Comparison of ENCODE assay signal across 7 mouse cellular contexts in the genomic region with DNA sequence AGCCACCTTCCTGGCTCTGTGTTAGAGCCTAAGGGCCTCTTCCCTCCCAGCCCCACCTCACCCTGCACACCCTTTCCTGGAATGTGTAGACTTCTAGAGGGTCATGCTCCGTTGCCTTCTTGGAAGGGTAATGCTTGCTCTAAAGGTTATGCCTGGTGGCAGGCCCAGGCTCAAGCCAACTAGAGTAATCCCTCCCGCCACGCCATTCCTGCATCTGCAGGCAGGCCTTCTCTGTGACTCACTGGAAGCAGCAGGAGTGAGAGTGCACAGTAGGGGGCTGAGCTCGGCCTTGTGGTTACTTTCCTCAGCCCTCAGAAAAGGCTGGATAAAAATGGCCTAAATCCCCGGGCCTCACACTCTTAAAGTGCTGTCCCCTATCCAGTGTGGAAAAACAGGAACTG. TPM values are rescaled to one million over a fixed set of nuclear protein-coding genes. Genes with fewer than 3 reads are reported as not detected.
DNase-seq lines count a peak whose midpoint lies in the region; ATAC-seq lines count a peak whose summit lies in the region.

No protein-coding gene starts in this region.

- H3K9ac ChIP-seq in heart, embryonic 11.5 days (ENCODE audit: low read depth, low read length), result peak overlapping the region; percentile 59
- peak overlapping the region; percentile 64 for H3K9ac ChIP-seq in midbrain, embryonic 16.5 days (ENCODE audit: low read depth, low read length)

- DNase-seq in urinary bladder, postnatal 25 days (ENCODE audit: low spot score), result peak; percentile 23
- no peak for DNase-seq in urinary bladder, adult 18-20 months (ENCODE audit: low spot score in 2 of 2)
- peak; percentile 82 for DNase-seq in kidney, postnatal 14 days
- DNase-seq in ovary, postnatal 10 days (ENCODE audit: low spot score), result no peak

- H3K4me3 ChIP-seq in brown adipose tissue, adult 24 weeks (ENCODE audit: insufficient read depth, low read depth, low read length), result peak overlapping the region; percentile 75
- peak overlapping the region; percentile 78 for H3K4me3 ChIP-seq in heart, embryonic 11.5 days (ENCODE audit: low read depth, low read length)
- H3K4me3 ChIP-seq in midbrain, embryonic 16.5 days (ENCODE audit: low read depth, low read length), result peak overlapping the region; percentile 88

- WGBS in heart, embryonic 11.5 days (ENCODE audit: insufficient replicate concordance), result 16% methylated on average over 5 of the region's 5 CpGs
- 3% methylated on average over 5 of the region's 5 CpGs for WGBS in midbrain, embryonic 16.5 days

- H3K27me3 ChIP-seq in heart, embryonic 11.5 days (ENCODE audit: control insufficient read depth, insufficient read depth, low read length), result no peaks in the 10 kb centered on the region
- H3K27me3 ChIP-seq in midbrain, embryonic 16.5 days (ENCODE audit: control insufficient read depth, insufficient read depth, low read depth, low read length), result no peaks in the 10 kb centered on the region

- peak overlapping the region; percentile 46; the same call in 1 of the 2 replicates for H3K27ac ChIP-seq in brown adipose tissue, adult 24 weeks (replicated peaks; ENCODE audit: low read depth, low read length)
- H3K27ac ChIP-seq in heart, embryonic 11.5 days (ENCODE audit: low read depth, low read length), result no peak overlapping the region
- H3K27ac ChIP-seq in midbrain, embryonic 16.5 days (ENCODE audit: low read length), result no peak overlapping the region

- H3K4me1 ChIP-seq in brown adipose tissue, adult 24 weeks (ENCODE audit: control insufficient read depth, insufficient read depth, insufficient read length, low read length), result peaks cover 15% of the 10 kb centered on the region
- H3K4me1 ChIP-seq in heart, embryonic 11.5 days (ENCODE audit: control insufficient read depth, insufficient read depth, low read length), result peaks cover 25% of the 10 kb centered on the region
- peaks cover 25% of the 10 kb centered on the region for H3K4me1 ChIP-seq in midbrain, embryonic 16.5 days (ENCODE audit: control insufficient read depth, insufficient read depth, low read length)

- peak overlapping the region; percentile 91 for H3K4me2 ChIP-seq in heart, embryonic 11.5 days
- peak overlapping the region; percentile 81 for H3K4me2 ChIP-seq in midbrain, embryonic 16.5 days (ENCODE audit: low read length)

- ATAC-seq in heart, embryonic 11.5 days (replicated peaks; ENCODE audit: insufficient number of reproducible peaks, low FRiP score, low TSS enrichment), result no peak
- ATAC-seq in midbrain, embryonic 16.5 days, result no peak

- peaks cover 31% of the 10 kb centered on the region for H3K36me3 ChIP-seq in heart, embryonic 11.5 days (ENCODE audit: control insufficient read depth, insufficient read depth, low read length)
- H3K36me3 ChIP-seq in midbrain, embryonic 16.5 days (ENCODE audit: control insufficient read depth, insufficient read depth, low read length), result peaks cover 30% of the 10 kb centered on the region

- no peaks in the 10 kb centered on the region for H3K9me3 ChIP-seq in heart, embryonic 11.5 days (replicated peaks; ENCODE audit: control insufficient read depth, low read length)
- H3K9me3 ChIP-seq in midbrain, embryonic 16.5 days (replicated peaks; ENCODE audit: control insufficient read depth, low read length, poor library complexity, severe bottlenecking), result no peaks in the 10 kb centered on the region

RNA-seq across cellular contexts. Expression of gene Ap2m1, which starts 1.8 kb away (rescaled TPM):
- 73.6 and 86.4 TPM in 2 replicates for polyA plus RNA-seq in brown adipose tissue, adult 24 weeks (2012; ENCODE audit: insufficient read depth, insufficient read length, missing spikeins)
- polyA plus RNA-seq in heart, embryonic 11.5 days (2014; fragmentation: Nextera tagmentation; extraction: Ambion mirVana), result 490 and 502 TPM in 2 replicates
- polyA plus RNA-seq in midbrain, embryonic 16.5 days (2015; fragmentation: Nextera tagmentation; extraction: Ambion mirVana), result 1,379 and 1,416 TPM in 2 replicates

RNA-seq across cellular contexts. Expression of gene Abcf3, which starts 11.3 kb away (rescaled TPM):
- 43.3 and 44.3 TPM in 2 replicates for polyA plus RNA-seq in brown adipose tissue, adult 24 weeks (2012; ENCODE audit: insufficient read depth, insufficient read length, missing spikeins)
- 41.4 and 44.9 TPM in 2 replicates for polyA plus RNA-seq in heart, embryonic 11.5 days (2014; fragmentation: Nextera tagmentation; extraction: Ambion mirVana)
- polyA plus RNA-seq in midbrain, embryonic 16.5 days (2015; fragmentation: Nextera tagmentation; extraction: Ambion mirVana), result 80.9 and 95.7 TPM in 2 replicates

RNA-seq across cellular contexts. Expression of gene Dvl3, which starts 20.3 kb away (rescaled TPM):
- 19.9 and 25.2 TPM in 2 replicates for polyA plus RNA-seq in brown adipose tissue, adult 24 weeks (2012; ENCODE audit: insufficient read depth, insufficient read length, missing spikeins)
- polyA plus RNA-seq in heart, embryonic 11.5 days (2014; fragmentation: Nextera tagmentation; extraction: Ambion mirVana), result 32.2 and 34.8 TPM in 2 replicates
- polyA plus RNA-seq in midbrain, embryonic 16.5 days (2015; fragmentation: Nextera tagmentation; extraction: Ambion mirVana), result 36.2 and 38.0 TPM in 2 replicates

RNA-seq across cellular contexts. Expression of gene Eif2b5, which starts 38.5 kb away (rescaled TPM):
- polyA plus RNA-seq in brown adipose tissue, adult 24 weeks (2012; ENCODE audit: insufficient read depth, insufficient read length, missing spikeins), result 35.8 and 42.2 TPM in 2 replicates
- polyA plus RNA-seq in heart, embryonic 11.5 days (2014; fragmentation: Nextera tagmentation; extraction: Ambion mirVana), result 83.3 and 96.1 TPM in 2 replicates
- polyA plus RNA-seq in midbrain, embryonic 16.5 days (2015; fragmentation: Nextera tagmentation; extraction: Ambion mirVana), result 95.0 and 97.1 TPM in 2 replicates

RNA-seq across cellular contexts. Expression of gene Vwa5b2, which starts 52.2 kb away (rescaled TPM):
- polyA plus RNA-seq in brown adipose tissue, adult 24 weeks (2012; ENCODE audit: insufficient read depth, insufficient read length, missing spikeins), result not detected in 2 replicates
- 0.08 and 0.20 TPM in 2 replicates for polyA plus RNA-seq in heart, embryonic 11.5 days (2014; fragmentation: Nextera tagmentation; extraction: Ambion mirVana)
- polyA plus RNA-seq in midbrain, embryonic 16.5 days (2015; fragmentation: Nextera tagmentation; extraction: Ambion mirVana), result 19.8 and 26.7 TPM in 2 replicates

Comparison
In these comparisons a context has a peak if more than half of its experiments do, and no peak if none do; other contexts are left out.
1. DNase-seq: peak in urinary bladder, postnatal 25 days (single experiment) and kidney, postnatal 14 days (single experiment); none in urinary bladder, adult 18-20 months (0 of 2) and ovary, postnatal 10 days (single experiment).
2. Peak in every context shown above with its lines, with median percentiles within 50 percentile points of each other: H3K4me3 ChIP-seq.